ENCODE assay signal across 24 mouse cellular contexts in genomic region chr19:38760441-38760840, GRCm38 (mm10). TPM values are rescaled to one million over a fixed set of nuclear protein-coding genes. Genes with fewer than 3 reads are reported as not detected.
A peak's percentile ranks its signal among the peaks of the same experiment; 100 is the strongest.
DNase-seq lines count a peak whose midpoint lies in the region; ATAC-seq and TF ChIP-seq lines count a peak whose summit lies in the region.
"Had no signal": no experiment of that assay in that cellular context is flagged by ENCODE, and none has a peak within 500 bp of the region (broad histone marks: within the 10 kb centered on the region; RNA-seq: fewer than 3 reads in every experiment).

No protein-coding gene starts in this region.

- DNase-seq in limb, embryonic 10.5 days (ENCODE audit: low spot score) = no peak
- DNase-seq in testis, postnatal 14 days (ENCODE audit: low spot score) = no peak
- peak; percentile 78 for DNase-seq in fibroblast of lung, adult 2 months (ENCODE audit: low read depth)
- DNase-seq in cerebellum, postnatal 25 days = no peak
- DNase-seq: adrenal gland, adult 2 months; B cell, adult 2 months; cerebellum, adult 11 months; cerebellum, adult 8-10 months; cerebellum, postnatal 14 days; forebrain, postnatal 0 days; gastrocnemius, postnatal 14 days; heart, postnatal 14 days had no signal

- TF ChIP-seq POLR2A in testis, adult 2 months (IDR thresholded peaks at IDR 0.05; ENCODE audit: control insufficient read depth, low read depth, low read length) = no peak

- peaks cover 14% of the 10 kb centered on the region; the same call in 1 of the 2 replicates for H3K4me1 ChIP-seq in limb, embryonic 15.5 days
- peaks cover 11% of the 10 kb centered on the region for H3K4me1 ChIP-seq in limb, embryonic 10.5 days
- H3K4me1 ChIP-seq in testis, adult 2 months (ENCODE audit: control insufficient read depth, insufficient read depth, low read length) = no peaks in the 10 kb centered on the region; the same call in 1 of the 2 replicates
- H3K4me1 ChIP-seq: forebrain, embryonic 13.5 days; hindbrain, embryonic 13.5 days had no signal

- ATAC-seq in limb, embryonic 15.5 days (ENCODE audit: insufficient number of reproducible peaks, low FRiP score, low TSS enrichment, low read depth) = no peak
- ATAC-seq: activated CD4-positive, CD25-positive, alpha-beta regulatory T cell, adult 4 months; CD4-positive, CD25-positive, alpha-beta regulatory T cell, adult 4 months; forebrain, embryonic 13.5 days; forebrain, postnatal 0 days; hindbrain, postnatal 0 days; Patski had no signal

- no peak for TF ChIP-seq CTCF in testis, adult 2 months (IDR thresholded peaks at IDR 0.05; ENCODE audit: control insufficient read depth, insufficient read depth, insufficient replicate concordance, low read depth, low read length)

- 0 out of 2 replicates have a peak overlapping the region, but pooled peaks have one; percentile 9 for H3K27ac ChIP-seq in limb, embryonic 15.5 days
- H3K27ac ChIP-seq in limb, embryonic 10.5 days = no peak overlapping the region
- H3K27ac ChIP-seq in testis, adult 2 months (ENCODE audit: control insufficient read depth, insufficient read depth, low read depth, low read length) = no peak overlapping the region
- H3K27ac ChIP-seq: embryonic facial prominence, embryonic 13.5 days; forebrain, embryonic 13.5 days; heart, embryonic 10.5 days; heart, embryonic 15.5 days; hindbrain, embryonic 13.5 days; hindbrain, postnatal 0 days had no signal

- H3K9me3 ChIP-seq in limb, embryonic 15.5 days = no peaks in the 10 kb centered on the region
- no peaks in the 10 kb centered on the region for H3K9me3 ChIP-seq in limb, embryonic 10.5 days (replicated peaks)
- H3K9me3 ChIP-seq: embryonic facial prominence, embryonic 13.5 days; forebrain, embryonic 13.5 days; G1E; heart, embryonic 10.5 days; heart, embryonic 15.5 days; hindbrain, embryonic 13.5 days had no signal

- no peaks in the 10 kb centered on the region for H3K36me3 ChIP-seq in limb, embryonic 15.5 days
- no peaks in the 10 kb centered on the region for H3K36me3 ChIP-seq in limb, embryonic 10.5 days
- H3K36me3 ChIP-seq in testis, adult 2 months (ENCODE audit: control insufficient read depth, insufficient read depth, low read length) = no peaks in the 10 kb centered on the region
- H3K36me3 ChIP-seq: embryonic facial prominence, embryonic 13.5 days; G1E; heart, embryonic 10.5 days had no signal

- H3K9ac ChIP-seq in limb, embryonic 15.5 days = no peak overlapping the region
- H3K9ac ChIP-seq: embryonic facial prominence, embryonic 13.5 days; forebrain, embryonic 13.5 days; forebrain, postnatal 0 days; heart, embryonic 15.5 days; hindbrain, embryonic 13.5 days had no signal

- no peak overlapping the region for H3K4me3 ChIP-seq in limb, embryonic 15.5 days
- no peak overlapping the region for H3K4me3 ChIP-seq in limb, embryonic 10.5 days
- peak overlapping the region; percentile 87 for H3K4me3 ChIP-seq in testis, adult 2 months (ENCODE audit: control insufficient read depth, low read depth, low read length)
- H3K4me3 ChIP-seq: embryonic facial prominence, embryonic 13.5 days; forebrain, embryonic 13.5 days; heart, embryonic 10.5 days; heart, embryonic 15.5 days; hindbrain, embryonic 13.5 days had no signal

- WGBS in limb, embryonic 15.5 days = 45% methylated on average over 3 of the region's 3 CpGs
- WGBS in limb, embryonic 10.5 days = 81% methylated on average over 3 of the region's 3 CpGs

- no peaks in the 10 kb centered on the region for H3K27me3 ChIP-seq in limb, embryonic 15.5 days
- H3K27me3 ChIP-seq in limb, embryonic 10.5 days (ENCODE audit: low read depth, poor library complexity, severe bottlenecking) = no peaks in the 10 kb centered on the region
- no peaks in the 10 kb centered on the region for H3K27me3 ChIP-seq in testis, adult 2 months (ENCODE audit: control insufficient read depth, insufficient read depth, low read length)
- H3K27me3 ChIP-seq: embryonic facial prominence, embryonic 13.5 days; forebrain, embryonic 13.5 days; heart, embryonic 15.5 days; hindbrain, embryonic 13.5 days; Patski had no signal

- H3K4me2 ChIP-seq in limb, embryonic 15.5 days = no peak overlapping the region
- H3K4me2 ChIP-seq: embryonic facial prominence, embryonic 13.5 days; forebrain, embryonic 13.5 days; heart, embryonic 15.5 days; hindbrain, embryonic 13.5 days had no signal

RNA-seq across cellular contexts. Expression of gene Noc3l, which starts 58.6 kb away (rescaled TPM):
- 6.1 TPM in 2 replicates for polyA plus RNA-seq in limb, embryonic 15.5 days (2015; fragmentation: Nextera tagmentation; extraction: Ambion mirVana)
- 11.2 and 11.7 TPM in 2 replicates for polyA plus RNA-seq in limb, embryonic 10.5 days (2016; fragmentation: Nextera tagmentation; extraction: Ambion mirVana)
- polyA plus RNA-seq in testis, adult 2 months (2012; rRNA removed) = 3.0 and 3.4 TPM in 2 replicates
